Mouse (Mus musculus): ENCODE measurements around the gene Astn2. TPM values are rescaled to one million over a fixed set of nuclear protein-coding genes. Genes with fewer than 3 reads are reported as not detected.

Astn2 gene
- polyA plus RNA-seq, 1 experiment from 2014 or later = 0.66 TPM

DNA sequence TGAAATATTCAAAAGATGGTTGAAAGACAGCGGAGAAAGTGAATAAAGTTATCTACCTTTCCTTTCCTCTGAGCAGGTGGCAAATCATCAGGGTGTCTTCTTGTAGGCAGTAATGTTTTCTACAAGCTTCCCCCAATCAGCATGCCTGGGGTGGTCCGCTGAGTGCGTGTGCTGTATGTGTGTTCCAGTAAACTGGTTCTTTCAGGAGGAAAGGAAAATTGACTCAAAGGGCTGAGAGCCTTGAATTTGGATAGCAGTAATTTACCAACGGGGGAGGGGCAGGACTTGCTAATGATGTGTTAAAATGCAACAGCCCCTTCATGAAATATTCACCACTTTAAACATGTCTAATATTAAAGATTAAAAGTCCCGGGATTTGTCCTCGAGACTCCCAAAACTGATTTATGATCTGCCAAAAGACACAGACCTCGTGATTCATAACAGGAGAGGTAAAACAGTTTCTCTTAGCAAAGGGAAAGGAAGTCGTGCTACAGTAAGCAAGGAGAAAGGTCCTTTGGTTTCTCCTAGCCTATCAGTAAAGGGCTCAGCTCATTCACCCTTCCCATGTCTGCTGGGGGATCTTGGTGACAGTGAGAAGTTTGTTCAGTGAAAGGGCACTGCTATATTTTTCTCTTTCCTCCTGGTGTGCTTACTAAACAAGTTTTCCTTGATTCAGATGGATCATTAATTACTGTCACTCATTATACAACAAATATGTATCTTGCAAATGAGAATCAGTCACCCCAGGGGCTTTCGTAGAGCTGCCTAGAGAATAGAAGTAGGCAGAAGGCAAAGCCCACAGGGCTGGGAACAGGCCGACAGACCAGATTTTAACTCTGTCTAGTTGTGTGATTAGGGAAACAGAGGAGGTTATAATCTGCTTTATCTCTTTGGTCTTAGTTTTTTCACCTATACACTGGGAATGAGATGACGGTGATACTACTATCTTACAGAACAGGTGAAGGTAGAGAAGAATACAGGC, 488.1 kb downstream of the Astn2 start:
- no peaks in the 10 kb centered on the region for H3K27me3 ChIP-seq (ENCODE audit: low read depth, poor library complexity, severe bottlenecking)
- H3K4me3 ChIP-seq = no peak overlapping the region
- H3K27ac ChIP-seq = no peak overlapping the region
- H3K36me3 ChIP-seq = no peaks in the 10 kb centered on the region
- H3K9me3 ChIP-seq (replicated peaks) = no peaks in the 10 kb centered on the region
- no peaks in the 10 kb centered on the region for H3K4me1 ChIP-seq
- 76% methylated on average over 11 of the region's 11 CpGs for WGBS
- no peak for DNase-seq (ENCODE audit: low spot score)

DNA sequence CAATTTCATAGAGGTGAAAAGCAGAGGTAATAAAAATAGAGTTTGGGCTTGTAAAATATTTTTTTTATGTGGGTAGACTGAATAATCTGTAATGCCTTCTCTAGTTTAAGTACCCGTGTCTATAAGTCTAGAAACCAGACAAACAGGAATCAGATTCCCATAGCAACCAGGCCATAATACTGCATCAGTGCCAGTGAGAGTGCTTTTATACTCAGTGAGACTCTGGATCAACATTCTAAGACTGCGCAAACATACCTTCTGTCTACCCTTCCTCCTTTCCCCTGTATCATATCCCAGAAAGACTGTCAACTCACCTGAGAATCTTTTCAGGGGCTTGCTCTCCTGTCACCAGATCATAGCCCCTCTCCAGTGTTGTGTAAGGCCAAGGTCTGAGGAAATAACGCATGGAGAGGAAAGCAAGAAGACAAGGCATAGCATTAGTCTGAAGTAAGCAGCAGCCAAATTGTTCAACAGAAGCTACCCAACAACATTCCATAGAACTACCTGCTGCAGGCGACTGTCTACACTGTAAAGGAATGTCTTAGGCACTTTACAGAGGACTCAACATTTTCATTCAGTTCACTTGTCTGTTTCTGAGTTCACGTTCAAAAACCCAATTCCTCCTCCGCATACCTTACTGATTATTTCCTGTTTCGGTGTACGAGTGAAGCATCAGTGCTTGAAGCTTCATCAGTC, 492.0 kb downstream of the Astn2 start:
- WGBS = 86% methylated on average over 8 of the region's 8 CpGs
- Histone ChIP-seq H3K4me1 (no peaks in the 10 kb centered on the region), H3K27me3 (ENCODE audit: low read depth, poor library complexity, severe bottlenecking) (no peaks in the 10 kb centered on the region), H3K9me3 (replicated peaks) (no peaks in the 10 kb centered on the region), H3K4me3 (no peak overlapping the region), H3K27ac (no peak overlapping the region), H3K36me3 (no peaks in the 10 kb centered on the region)
- DNase-seq (ENCODE audit: low spot score) = no peak

DNA sequence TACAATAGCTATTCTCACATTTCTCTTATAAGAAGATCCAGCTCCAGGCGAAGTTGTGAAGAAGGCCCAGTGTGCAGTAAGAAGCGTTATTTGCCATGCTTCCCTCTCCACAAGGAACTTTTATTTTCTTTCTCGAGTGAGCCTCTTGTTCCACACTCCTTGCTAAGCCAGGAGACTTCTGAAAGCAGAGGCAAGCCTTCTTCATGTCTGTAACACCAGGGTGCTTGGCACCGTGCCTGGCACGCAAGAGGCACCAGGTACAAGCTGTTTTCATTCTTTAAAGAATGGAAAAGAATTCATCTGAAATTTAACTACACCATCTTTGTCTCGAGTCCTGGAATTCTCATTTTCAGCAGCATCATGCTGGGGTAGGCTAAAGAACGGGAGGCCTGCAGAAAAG, 496.8 kb downstream of the Astn2 start:
- no peak for DNase-seq (ENCODE audit: low spot score)
- H3K27ac ChIP-seq = no peak overlapping the region
- no peak overlapping the region for H3K4me3 ChIP-seq
- H3K36me3 ChIP-seq = no peaks in the 10 kb centered on the region
- no peaks in the 10 kb centered on the region for H3K27me3 ChIP-seq (ENCODE audit: low read depth, poor library complexity, severe bottlenecking)
- no peaks in the 10 kb centered on the region for H3K9me3 ChIP-seq (replicated peaks)
- no peaks in the 10 kb centered on the region for H3K4me1 ChIP-seq
- WGBS = 81% methylated on average over 7 of the region's 7 CpGs

DNA sequence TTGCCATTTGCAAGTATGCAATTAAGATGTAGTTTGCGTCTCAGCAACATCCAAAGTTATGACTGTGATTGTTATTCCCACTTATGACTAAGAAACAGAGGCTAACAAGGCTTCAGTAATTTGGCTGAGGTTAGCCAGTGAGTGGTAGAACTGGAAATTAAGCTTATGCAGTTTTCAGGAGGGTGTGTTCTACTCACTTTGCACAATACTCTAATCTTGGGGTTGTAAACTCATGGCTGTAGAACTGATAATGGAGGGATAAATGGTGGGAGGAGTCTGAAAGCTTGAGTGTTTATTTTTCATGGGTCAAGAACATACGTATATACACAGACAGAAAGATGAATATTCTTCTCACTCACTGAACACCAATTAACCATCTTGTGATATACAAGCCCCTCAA, 499.4 kb downstream of the Astn2 start:
- no peaks in the 10 kb centered on the region for H3K27me3 ChIP-seq (ENCODE audit: low read depth, poor library complexity, severe bottlenecking)
- H3K9me3 ChIP-seq (replicated peaks) = no peaks in the 10 kb centered on the region
- H3K4me3 ChIP-seq = no peak overlapping the region
- no peaks in the 10 kb centered on the region for H3K4me1 ChIP-seq
- H3K27ac ChIP-seq = no peak overlapping the region
- H3K36me3 ChIP-seq = no peaks in the 10 kb centered on the region
- 92% methylated on average over 2 of the region's 2 CpGs for WGBS
- no peak for DNase-seq (ENCODE audit: low spot score)

DNA sequence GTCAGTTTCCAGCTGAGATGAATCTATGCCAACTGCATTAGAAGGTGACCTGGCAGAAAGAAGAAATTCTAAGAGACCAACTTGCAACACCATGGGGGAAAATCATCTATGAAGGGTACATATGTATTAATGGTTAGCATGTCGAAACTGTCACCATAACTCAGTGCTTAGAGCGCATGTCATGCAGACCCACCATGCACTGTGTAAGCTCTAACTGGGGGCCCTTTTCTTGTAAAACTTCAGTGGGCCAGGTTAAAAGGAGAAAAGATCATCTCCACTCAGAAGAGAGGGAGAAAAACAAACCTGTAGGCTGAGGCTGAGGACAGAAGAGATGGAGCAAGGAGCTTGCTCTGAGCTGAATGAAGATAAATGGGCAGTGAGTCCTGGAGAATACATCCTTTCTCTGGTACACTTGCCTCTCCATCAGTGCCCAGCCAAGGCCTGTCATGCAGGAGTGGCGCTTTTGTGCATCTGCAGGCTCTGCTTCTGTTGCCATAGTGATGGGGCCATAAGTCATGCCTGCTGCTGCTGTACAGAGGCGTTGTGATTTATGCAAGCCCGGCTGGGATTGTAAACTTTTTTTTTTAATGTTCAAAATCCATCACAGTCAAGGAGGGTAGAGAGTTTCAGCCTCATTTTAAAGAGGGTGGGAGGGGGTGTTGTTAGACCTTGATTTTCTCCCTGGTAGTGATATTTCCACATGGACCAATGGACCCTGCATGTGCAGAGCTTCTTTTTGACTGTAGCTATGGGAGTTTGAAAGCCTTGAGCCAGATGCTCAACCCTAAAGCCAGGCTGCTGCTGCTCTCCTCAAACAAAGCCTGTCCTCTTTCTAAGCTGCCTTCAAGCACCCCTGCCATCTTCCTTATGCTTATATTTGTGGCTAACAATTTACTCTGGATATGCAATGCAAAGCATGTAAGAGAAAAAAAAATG, 508.1 kb downstream of the Astn2 start:
- H3K27ac ChIP-seq = no peak overlapping the region
- peaks cover 12% of the 10 kb centered on the region for H3K4me1 ChIP-seq
- no peaks in the 10 kb centered on the region for H3K9me3 ChIP-seq (replicated peaks)
- DNase-seq (ENCODE audit: low spot score) = peak; percentile 53
- H3K27me3 ChIP-seq (ENCODE audit: low read depth, poor library complexity, severe bottlenecking) = no peaks in the 10 kb centered on the region
- no peaks in the 10 kb centered on the region for H3K36me3 ChIP-seq
- 60% methylated on average over 5 of the region's 5 CpGs for WGBS
- H3K4me3 ChIP-seq = no peak overlapping the region

DNA sequence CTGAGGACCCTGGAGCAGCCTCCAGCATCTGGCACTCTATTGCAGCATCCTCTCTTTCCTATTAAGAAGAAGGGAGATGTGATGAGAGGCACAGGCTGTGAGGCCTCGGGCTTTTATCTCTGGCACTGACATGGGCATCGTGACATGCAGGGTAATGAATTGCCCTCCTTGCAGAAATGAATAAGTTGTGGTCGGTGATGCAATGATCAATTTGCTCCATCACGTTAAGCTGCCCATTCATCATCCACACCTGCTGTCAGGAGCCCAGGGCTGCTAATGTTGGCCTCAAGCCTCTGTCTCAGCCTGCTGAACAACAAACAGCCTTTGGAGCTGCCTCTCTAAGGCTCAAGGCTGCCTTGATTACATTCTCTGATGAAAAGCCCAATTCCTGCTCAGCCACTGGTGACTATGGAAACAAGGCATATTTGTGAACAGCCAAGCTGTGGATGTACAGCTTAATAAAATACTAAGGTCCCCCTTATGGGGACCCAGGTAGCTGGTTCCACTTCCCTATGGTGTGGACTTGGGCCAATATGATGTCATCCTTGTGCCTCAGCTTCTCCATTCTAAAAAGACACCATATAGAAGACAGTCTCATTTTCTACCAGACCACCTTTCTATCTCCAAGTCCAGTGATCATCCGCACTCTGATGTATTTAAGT, 515.9 kb downstream of the Astn2 start:
- no peaks in the 10 kb centered on the region for H3K36me3 ChIP-seq
- peaks cover 15% of the 10 kb centered on the region; the same call in 1 of the 2 replicates for H3K4me1 ChIP-seq
- H3K27ac ChIP-seq = no peak overlapping the region
- no peaks in the 10 kb centered on the region for H3K27me3 ChIP-seq (ENCODE audit: low read depth, poor library complexity, severe bottlenecking)
- no peak overlapping the region for H3K4me3 ChIP-seq
- WGBS = 60% methylated on average over 5 of the region's 5 CpGs
- H3K9me3 ChIP-seq (replicated peaks) = no peaks in the 10 kb centered on the region
- no peak for DNase-seq (ENCODE audit: low spot score)

DNA sequence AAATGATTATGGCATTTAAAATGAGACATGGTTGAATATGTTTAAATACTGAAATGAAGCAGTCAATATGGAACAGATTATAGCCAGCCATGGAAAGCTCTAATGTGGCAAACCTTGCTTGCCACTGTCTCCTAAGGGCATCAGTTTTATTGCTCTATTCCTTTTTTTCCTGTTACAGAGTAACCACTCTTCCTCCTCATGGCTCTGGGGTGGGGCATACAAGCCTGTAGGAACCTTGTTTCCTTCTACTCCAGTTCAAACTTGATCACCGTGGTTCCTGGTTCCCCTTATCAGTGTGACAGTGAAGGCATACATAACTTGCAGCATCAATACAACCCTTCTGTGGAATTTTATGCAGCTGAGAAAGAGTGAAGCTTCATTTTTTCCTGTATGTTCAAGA, 517.5 kb downstream of the Astn2 start:
- no peak overlapping the region for H3K4me3 ChIP-seq
- no peaks in the 10 kb centered on the region for H3K27me3 ChIP-seq (ENCODE audit: low read depth, poor library complexity, severe bottlenecking)
- WGBS = 72% methylated on average over 1 of the region's 1 CpGs
- DNase-seq (ENCODE audit: low spot score) = no peak
- no peaks in the 10 kb centered on the region for H3K9me3 ChIP-seq (replicated peaks)
- peaks cover 15% of the 10 kb centered on the region; the same call in 1 of the 2 replicates for H3K4me1 ChIP-seq
- no peaks in the 10 kb centered on the region for H3K36me3 ChIP-seq
- no peak overlapping the region for H3K27ac ChIP-seq

DNA sequence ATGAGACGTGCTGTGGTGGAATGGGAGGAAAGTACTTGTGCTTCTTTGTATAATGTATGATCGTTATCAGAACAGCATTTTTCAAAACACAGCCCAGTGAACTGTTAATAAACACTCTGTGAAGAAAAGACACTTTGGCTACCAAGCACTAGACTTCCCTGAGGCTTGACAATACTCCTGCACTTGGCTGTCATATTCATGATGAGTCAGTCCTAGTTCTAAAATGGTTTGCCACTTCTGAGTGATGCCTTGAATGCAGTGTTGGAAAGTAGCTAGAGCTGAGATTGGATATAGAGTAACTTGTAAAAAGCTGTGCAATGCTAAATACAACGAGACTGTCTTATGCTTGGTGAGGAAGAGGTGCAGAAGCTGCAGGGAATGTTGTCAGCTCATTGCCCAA, 518.5 kb downstream of the Astn2 start:
- DNase-seq (ENCODE audit: low spot score) = no peak
- H3K4me3 ChIP-seq = no peak overlapping the region
- H3K27ac ChIP-seq = no peak overlapping the region
- WGBS = 87% methylated on average over 3 of the region's 3 CpGs
- H3K36me3 ChIP-seq = no peaks in the 10 kb centered on the region
- peaks cover 15% of the 10 kb centered on the region; the same call in 1 of the 2 replicates for H3K4me1 ChIP-seq
- no peaks in the 10 kb centered on the region for H3K9me3 ChIP-seq (replicated peaks)
- H3K27me3 ChIP-seq (ENCODE audit: low read depth, poor library complexity, severe bottlenecking) = no peaks in the 10 kb centered on the region

DNA sequence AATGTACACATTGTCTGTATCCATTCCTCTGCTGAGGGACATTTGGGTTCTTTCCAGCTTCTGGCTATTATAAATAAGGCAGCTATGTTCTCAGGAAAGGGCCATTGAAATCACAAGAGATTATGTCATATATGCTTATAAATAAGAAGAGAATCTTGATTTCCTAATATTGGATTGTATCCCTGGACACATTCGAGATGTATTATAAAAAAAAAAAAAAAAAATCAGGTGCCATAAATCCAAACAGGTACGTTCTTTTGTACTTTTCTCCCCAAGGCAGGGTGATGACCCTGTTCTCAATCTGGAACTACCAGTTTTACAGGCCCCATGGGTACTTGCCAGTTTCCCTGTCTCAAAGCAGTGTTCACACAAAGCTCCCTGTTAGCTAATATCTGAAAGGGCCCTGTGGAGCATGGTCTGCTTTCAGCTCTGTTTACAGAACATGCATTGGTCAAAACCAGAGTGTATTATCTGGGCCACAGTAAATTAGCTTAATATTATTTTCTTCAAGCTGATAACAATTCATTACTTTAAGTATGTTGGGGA, 530.1 kb downstream of the Astn2 start:
- DNase-seq (ENCODE audit: low spot score) = no peak

DNA sequence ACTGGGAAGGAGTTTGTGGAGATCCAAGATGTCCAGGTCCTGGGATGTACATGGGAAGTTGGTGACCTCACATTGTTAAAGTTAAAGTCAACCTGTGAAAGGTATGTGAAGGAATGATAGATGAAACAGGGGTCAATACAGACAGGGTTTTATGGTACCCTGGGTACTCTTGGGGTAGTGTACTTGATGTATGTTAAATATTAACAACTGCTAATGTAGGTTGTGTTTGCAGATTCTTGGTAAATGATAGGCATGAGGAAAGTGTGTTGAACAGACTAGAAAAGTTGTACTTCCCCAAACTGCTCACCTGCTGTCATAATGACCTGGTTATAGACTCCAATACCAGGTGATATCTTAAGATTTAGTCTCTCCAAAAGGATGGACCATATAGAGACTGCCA, 539.9 kb downstream of the Astn2 start:
- H3K4me3 ChIP-seq = no peak overlapping the region
- H3K27ac ChIP-seq = no peak overlapping the region
- no peaks in the 10 kb centered on the region for H3K27me3 ChIP-seq (ENCODE audit: low read depth, poor library complexity, severe bottlenecking)
- no peaks in the 10 kb centered on the region for H3K36me3 ChIP-seq
- no peaks in the 10 kb centered on the region for H3K4me1 ChIP-seq
- H3K9me3 ChIP-seq (replicated peaks) = no peaks in the 10 kb centered on the region
- no peak for DNase-seq (ENCODE audit: low spot score)

More for the DNA sequence above, 530.1 kb downstream of the Astn2 start:
- no peaks in the 10 kb centered on the region for H3K9me3 ChIP-seq (replicated peaks)
- no peak overlapping the region for H3K4me3 ChIP-seq
- no peaks in the 10 kb centered on the region for H3K4me1 ChIP-seq
- 80% methylated on average over 2 of the region's 2 CpGs for WGBS
- no peak overlapping the region for H3K27ac ChIP-seq
- H3K36me3 ChIP-seq = no peaks in the 10 kb centered on the region
- H3K27me3 ChIP-seq (ENCODE audit: low read depth, poor library complexity, severe bottlenecking) = no peaks in the 10 kb centered on the region

DNA sequence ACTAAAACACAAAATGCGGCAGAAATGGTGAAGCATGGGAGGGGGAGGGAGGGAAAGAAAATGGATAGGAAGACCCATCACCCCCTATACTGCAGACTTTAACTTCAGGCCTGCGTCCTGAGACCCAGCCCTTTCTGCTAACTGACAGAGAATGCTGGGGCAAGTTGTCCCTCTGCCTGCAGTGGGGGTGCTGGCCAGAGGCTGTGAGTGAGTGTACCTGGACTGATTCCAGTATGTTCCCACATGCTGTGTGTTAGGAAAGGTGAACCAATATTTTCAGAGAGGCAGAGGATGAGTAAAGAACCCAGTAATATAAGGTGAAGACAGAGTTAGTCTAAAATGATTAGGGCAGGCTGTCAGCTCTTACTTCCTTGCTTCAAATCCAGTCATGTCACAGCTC, 561.2 kb downstream of the Astn2 start:
- no peak overlapping the region for H3K27ac ChIP-seq
- WGBS = 66% methylated on average over 2 of the region's 2 CpGs
- DNase-seq (ENCODE audit: low spot score) = no peak
- H3K27me3 ChIP-seq (ENCODE audit: low read depth, poor library complexity, severe bottlenecking) = no peaks in the 10 kb centered on the region
- H3K36me3 ChIP-seq = no peaks in the 10 kb centered on the region
- no peaks in the 10 kb centered on the region for H3K9me3 ChIP-seq (replicated peaks)
- H3K4me3 ChIP-seq = no peak overlapping the region
- peaks cover 6% of the 10 kb centered on the region; the same call in 1 of the 2 replicates for H3K4me1 ChIP-seq

DNA sequence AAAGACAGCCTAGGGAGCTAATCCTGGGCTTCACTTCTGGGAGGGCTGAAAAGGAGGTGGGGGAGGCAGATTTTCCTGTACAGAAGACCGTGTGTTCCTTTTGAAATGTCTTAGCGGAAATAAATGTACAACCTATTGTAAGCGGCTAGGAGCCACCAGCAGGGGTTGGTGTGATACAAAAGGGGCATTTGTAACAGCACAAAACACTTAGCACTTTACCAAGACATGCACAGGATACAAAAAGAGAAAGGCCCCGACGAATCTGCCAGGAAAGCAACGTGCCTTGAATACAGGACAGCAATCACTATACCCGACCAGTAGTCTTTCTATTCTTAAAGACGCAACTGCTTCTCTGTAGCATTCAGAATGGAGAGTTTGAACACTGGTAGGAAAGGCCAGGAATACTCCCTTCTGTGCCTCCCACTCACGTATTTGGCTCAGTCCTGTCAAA, 564.8 kb downstream of the Astn2 start:
- WGBS = 84% methylated on average over 9 of the region's 9 CpGs
- no peaks in the 10 kb centered on the region for H3K27me3 ChIP-seq (ENCODE audit: low read depth, poor library complexity, severe bottlenecking)

More for the DNA sequence above, 564.8 kb downstream of the Astn2 start:
- Histone ChIP-seq H3K27ac (no peak overlapping the region), H3K36me3 (no peaks in the 10 kb centered on the region), H3K4me1 (peaks cover 6% of the 10 kb centered on the region; the same call in 1 of the 2 replicates), H3K4me3 (no peak overlapping the region), H3K9me3 (replicated peaks) (no peaks in the 10 kb centered on the region)
- DNase-seq (ENCODE audit: low spot score) = no peak
